Comparison of ENCODE assay signal across 12 mouse cellular contexts in the genomic region with DNA sequence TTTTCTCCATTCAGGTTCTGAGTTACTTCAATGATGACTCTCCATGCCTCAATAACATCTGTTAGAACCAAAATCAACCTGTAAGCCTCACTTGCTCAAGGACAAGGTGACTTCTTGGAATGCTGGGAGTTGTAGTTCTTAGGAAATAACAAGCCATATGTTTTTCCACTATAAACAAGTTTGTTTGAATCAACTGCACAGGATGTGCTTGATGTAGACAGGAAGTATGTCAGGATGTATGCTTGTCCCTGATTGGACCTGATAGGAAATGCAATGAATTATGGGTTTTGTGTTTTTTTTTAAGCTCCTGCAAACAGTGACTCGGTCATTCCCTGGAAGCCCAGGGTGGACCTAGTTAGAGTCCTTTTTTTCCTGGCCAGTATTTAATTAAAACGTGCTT.
DNase-seq lines count a peak whose midpoint lies in the region; ATAC-seq and TF ChIP-seq lines count a peak whose summit lies in the region.
"Had no signal": no experiment of that assay in that cellular context is flagged by ENCODE, and none has a peak within 500 bp of the region (broad histone marks: within the 10 kb centered on the region; RNA-seq: fewer than 3 reads in every experiment).

No protein-coding gene starts in this region.

- ATAC-seq in frontal cortex, adult (ENCODE audit: low TSS enrichment), result peak; percentile 62; the same call in 1 of the 2 replicates
- ATAC-seq in lung, embryonic 16.5 days (ENCODE audit: low read depth), result 0 out of 2 replicates have a peak, but pooled peaks have one; percentile 28
- 0 out of 2 replicates have a peak, but pooled peaks have one; percentile 34 for ATAC-seq in megakaryocyte progenitor cell, adult 5-6 weeks (replicated peaks; ENCODE audit: poor library complexity)

- intact Hi-C loops in left cerebral cortex, postnatal 10 days (cut with DNase I), result no loop called here

- H3K4me1 ChIP-seq in lung, embryonic 16.5 days (replicated peaks; ENCODE audit: control insufficient read depth, insufficient read depth, low read length), result no peaks in the 10 kb centered on the region
- H3K4me1 ChIP-seq in lung, adult 2 months (ENCODE audit: control insufficient read depth, insufficient read depth, low read length), result no peaks in the 10 kb centered on the region; the same call in 1 of the 2 replicates
- H3K4me1 ChIP-seq: limb, embryonic 12.5 days had no signal

- H3K27ac ChIP-seq in lung, embryonic 16.5 days (ENCODE audit: low read length), result no peak overlapping the region
- H3K27ac ChIP-seq: limb, embryonic 12.5 days had no signal

- 57% methylated on average over 2 of the region's 2 CpGs for WGBS in lung, embryonic 16.5 days
- WGBS in lung, adult 2 months, result 47% methylated on average over 2 of the region's 2 CpGs

- DNase-seq in frontal cortex, postnatal 36 days (ENCODE audit: low spot score in 2 of 2), result no peak
- no peak for DNase-seq in lung, adult 2 months
- DNase-seq in MN1 (ENCODE audit: low spot score), result peak; percentile 10
- no peak for DNase-seq in layer of hippocampus, adult 9-10 months (ENCODE audit: low spot score)
- DNase-seq in left cerebral cortex, postnatal 10 days (ENCODE audit: extremely low spot score in 1 of 2, low spot score in 2 of 2), result no peak
- DNase-seq: heart, postnatal 14 days; kidney, adult 2 months; lung, postnatal 10 days had no signal

- H3K9me3 ChIP-seq in lung, embryonic 16.5 days (ENCODE audit: control insufficient read depth, low read length), result no peaks in the 10 kb centered on the region
- H3K9me3 ChIP-seq: limb, embryonic 12.5 days had no signal

- H3K36me3 ChIP-seq in lung, embryonic 16.5 days (ENCODE audit: control insufficient read depth, insufficient read depth, low read length), result no peaks in the 10 kb centered on the region
- H3K36me3 ChIP-seq: limb, embryonic 12.5 days had no signal

- no peak overlapping the region for H3K4me2 ChIP-seq in lung, embryonic 16.5 days (ENCODE audit: low read depth, low read length)
- H3K4me2 ChIP-seq: limb, embryonic 12.5 days had no signal

- no peak for TF ChIP-seq CTCF in lung, adult 2 months (IDR thresholded peaks at IDR 0.05; ENCODE audit: insufficient read depth, low read length)

- TF ChIP-seq POLR2A in lung, adult 2 months (IDR thresholded peaks at IDR 0.05; ENCODE audit: borderline replicate concordance, extremely low read depth, low read depth, low read length), result no peak

- H3K9ac ChIP-seq in lung, embryonic 16.5 days (ENCODE audit: low read length), result no peak overlapping the region
- H3K9ac ChIP-seq: limb, embryonic 12.5 days had no signal

- H3K27me3 ChIP-seq in lung, embryonic 16.5 days (ENCODE audit: control insufficient read depth, insufficient read depth, low read depth, low read length), result no peaks in the 10 kb centered on the region

- H3K4me3 ChIP-seq in lung, embryonic 16.5 days (ENCODE audit: low read length), result no peak overlapping the region
- no peak overlapping the region for H3K4me3 ChIP-seq in lung, adult 2 months (replicated peaks; ENCODE audit: extremely low read depth, low read depth, low read length)
- H3K4me3 ChIP-seq: limb, embryonic 12.5 days had no signal
